Mouse (Mus musculus): ENCODE data around the gene Add2. TPM values are rescaled to one million over a fixed set of nuclear protein-coding genes. Genes with fewer than 3 reads are reported as not detected.

Add2 gene
- polyA plus RNA-seq, 1 experiment from 2014 or later: 9.4 TPM

DNA sequence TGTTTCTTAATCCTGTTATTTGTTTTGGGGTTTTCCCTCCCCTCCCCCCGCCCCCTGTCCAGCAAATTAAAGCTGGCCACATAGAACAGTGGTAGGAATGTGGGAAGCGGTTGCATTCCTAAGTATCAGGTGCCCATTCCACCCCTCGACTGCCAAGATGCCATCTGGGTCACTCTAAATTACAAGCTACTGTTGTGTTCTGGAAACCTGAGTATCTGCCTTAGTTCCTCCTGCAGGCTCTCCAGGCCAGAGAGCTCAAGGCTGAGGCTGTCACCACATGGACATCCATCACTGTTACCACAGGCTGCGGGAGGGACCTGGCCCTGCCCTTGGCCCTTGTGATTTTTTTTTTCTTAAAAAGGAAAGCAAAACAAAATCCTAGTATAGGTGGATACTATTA, 140.7 kb downstream of the Add2 start:
- 45% methylated on average over 4 of the region's 4 CpGs for WGBS
- H3K4me2 ChIP-seq: no peak overlapping the region
- H3K9me3 ChIP-seq: no peaks in the 10 kb centered on the region
- H3K9ac ChIP-seq: no peak overlapping the region
- no peak overlapping the region for H3K27ac ChIP-seq
- peaks cover 13% of the 10 kb centered on the region for H3K4me1 ChIP-seq
- H3K4me3 ChIP-seq: no peak overlapping the region
- H3K27me3 ChIP-seq: no peaks in the 10 kb centered on the region
- ATAC-seq (ENCODE audit: insufficient number of reproducible peaks, insufficient read depth, low FRiP score, low TSS enrichment, low read depth): no peak
- H3K36me3 ChIP-seq: no peaks in the 10 kb centered on the region

Other genes with a start within 250 kb of the Add2 start
- gene Nat8f6, start 207.7 kb upstream of the Add2 start, polyA plus RNA-seq (2015; fragmentation: Nextera tagmentation; extraction: Ambion mirVana): not detected in 2 replicates
- gene Nat8f5, start 207.7 kb upstream of the Add2 start, polyA plus RNA-seq (2015; fragmentation: Nextera tagmentation; extraction: Ambion mirVana): not detected in 2 replicates
- not detected in 2 replicates for gene Nat8, start 196.6 kb upstream of the Add2 start, polyA plus RNA-seq (2015; fragmentation: Nextera tagmentation; extraction: Ambion mirVana)
- gene Nat8f2, start 159.5 kb upstream of the Add2 start, polyA plus RNA-seq (2015; fragmentation: Nextera tagmentation; extraction: Ambion mirVana): not detected in 2 replicates
- gene Nat8f4, start 123.8 kb upstream of the Add2 start, polyA plus RNA-seq (2015; fragmentation: Nextera tagmentation; extraction: Ambion mirVana): 2.5 and 2.8 TPM in 2 replicates
- gene Tprkb, start 116.8 kb upstream of the Add2 start, polyA plus RNA-seq (2015; fragmentation: Nextera tagmentation; extraction: Ambion mirVana): 39.5 and 45.9 TPM in 2 replicates
- gene Nat8f1, start 113.0 kb upstream of the Add2 start, polyA plus RNA-seq (2015; fragmentation: Nextera tagmentation; extraction: Ambion mirVana): 6.5 and 11.2 TPM in 2 replicates
- 48.6 and 55.6 TPM in 2 replicates for gene Dusp11, start 67.0 kb upstream of the Add2 start, polyA plus RNA-seq (2015; fragmentation: Nextera tagmentation; extraction: Ambion mirVana)
- gene Figla, start 12.5 kb upstream of the Add2 start, polyA plus RNA-seq (2015; fragmentation: Nextera tagmentation; extraction: Ambion mirVana): not detected in 2 replicates
- gene Tgfa, start 166.5 kb downstream of the Add2 start, polyA plus RNA-seq (2015; fragmentation: Nextera tagmentation; extraction: Ambion mirVana): 3.6 and 5.8 TPM in 2 replicates